Mouse (Mus musculus): ENCODE data around the gene Pllp. TPM values are rescaled to one million over a fixed set of nuclear protein-coding genes. Genes with fewer than 3 reads are reported as not detected.

The Pllp gene
- polyA plus RNA-seq, 1 experiment from 2014 or later, result 17.3 TPM

DNA sequence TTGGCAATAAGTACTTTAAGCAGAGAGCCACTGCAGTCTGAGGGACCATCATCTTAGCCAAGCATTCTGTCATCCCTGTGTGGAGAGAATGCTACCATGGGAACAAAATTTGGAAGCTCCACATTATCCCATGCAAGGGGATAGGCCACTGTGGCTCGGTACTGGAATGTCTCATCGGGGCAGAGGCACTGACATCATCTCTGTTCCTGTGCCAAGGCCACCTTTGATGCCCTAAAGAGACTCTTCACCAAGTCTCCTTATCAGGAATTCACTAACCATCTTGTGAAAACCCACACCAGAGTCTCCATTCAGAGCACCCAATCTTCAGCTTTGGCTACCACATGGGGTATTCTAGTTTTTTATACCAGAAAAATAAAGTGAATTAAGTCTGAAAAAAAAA is 54.9 kb downstream of the Pllp start:
- ATAC-seq (ENCODE audit: insufficient number of reproducible peaks, low FRiP score, low TSS enrichment, low read depth), result no peak

DNA sequence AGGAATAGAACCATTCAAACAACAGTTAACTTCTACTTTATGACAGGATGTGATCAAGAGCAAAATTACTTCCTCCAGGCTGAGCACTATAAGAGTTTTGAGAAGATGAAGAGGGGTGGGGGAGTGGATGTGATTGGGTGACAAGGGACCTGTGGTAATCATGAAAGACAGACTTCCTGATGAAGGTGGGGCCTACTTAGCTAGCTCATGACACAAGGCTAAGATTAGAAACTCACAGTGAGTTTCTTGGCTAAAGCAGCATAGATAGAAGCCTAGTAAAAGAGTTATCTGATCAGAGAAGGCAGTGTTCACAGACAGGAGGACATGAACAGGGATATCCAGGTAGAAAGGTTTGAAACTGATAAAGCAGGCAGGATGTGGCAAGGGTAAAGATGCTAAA is 61.9 kb downstream of the Pllp start:
- no peaks in the 10 kb centered on the region for H3K27me3 ChIP-seq
- no peak for ATAC-seq (ENCODE audit: insufficient number of reproducible peaks, low FRiP score, low TSS enrichment, low read depth)
- no peak overlapping the region for H3K9ac ChIP-seq
- no peak overlapping the region for H3K27ac ChIP-seq
- peaks cover 71% of the 10 kb centered on the region for H3K36me3 ChIP-seq
- no peak overlapping the region for H3K4me2 ChIP-seq
- H3K4me3 ChIP-seq, result no peak overlapping the region
- no peaks in the 10 kb centered on the region for H3K9me3 ChIP-seq
- H3K4me1 ChIP-seq, result no peaks in the 10 kb centered on the region

More for the DNA sequence above, 54.9 kb downstream of the Pllp start:
- Histone ChIP-seq H3K27ac (no peak overlapping the region), H3K36me3 (peaks cover 76% of the 10 kb centered on the region), H3K9ac (no peak overlapping the region), H3K4me1 (no peaks in the 10 kb centered on the region), H3K4me3 (no peak overlapping the region), H3K9me3 (no peaks in the 10 kb centered on the region), H3K27me3 (no peaks in the 10 kb centered on the region), H3K4me2 (no peak overlapping the region)
- WGBS, result 96% methylated on average over 2 of the region's 2 CpGs

DNA sequence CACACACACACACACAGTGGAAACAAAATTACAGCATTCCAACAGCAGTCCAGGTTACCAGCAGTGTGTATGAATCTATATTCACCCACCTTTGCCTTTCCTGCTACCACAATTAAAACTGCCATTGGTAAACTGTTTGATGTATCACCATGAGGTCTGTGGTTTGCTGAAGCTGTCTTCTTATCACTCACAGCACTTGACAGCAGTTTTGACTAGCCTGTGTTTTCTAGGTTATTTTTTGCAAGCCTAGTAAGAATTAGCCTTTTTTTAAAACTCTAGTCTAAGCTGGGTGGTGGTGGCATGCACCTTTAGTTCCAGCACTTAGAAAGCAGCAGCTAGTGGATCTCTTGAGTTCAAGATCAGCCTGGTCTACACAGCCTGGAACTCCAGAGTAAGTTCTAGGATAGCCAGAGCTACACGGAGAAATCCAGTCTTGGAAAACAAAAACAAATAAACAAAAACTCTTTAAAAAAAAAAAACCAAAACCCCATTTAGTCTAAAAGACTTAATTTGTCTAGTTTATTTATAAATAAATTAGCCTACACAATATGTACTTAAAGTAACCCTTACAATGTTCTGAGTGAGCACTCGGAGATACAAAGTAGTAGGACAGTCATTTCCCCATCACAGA is 62.4 kb downstream of the Pllp start:
- Histone ChIP-seq H3K9me3 (no peaks in the 10 kb centered on the region), H3K36me3 (peaks cover 66% of the 10 kb centered on the region), H3K4me3 (no peak overlapping the region), H3K4me2 (no peak overlapping the region), H3K27me3 (no peaks in the 10 kb centered on the region), H3K27ac (no peak overlapping the region), H3K9ac (no peak overlapping the region), H3K4me1 (no peaks in the 10 kb centered on the region)
- WGBS, result 89% methylated on average over 2 of the region's 2 CpGs
- ATAC-seq (ENCODE audit: insufficient number of reproducible peaks, low FRiP score, low TSS enrichment, low read depth), result no peak

Other genes starting within 250 kb of the Pllp start
- gene Cpne2, start 163.3 kb downstream of the Pllp start, polyA plus RNA-seq (2015; fragmentation: Nextera tagmentation; extraction: Ambion mirVana), result 13.8 and 14.0 TPM in 2 replicates
- gene Rspry1, start 94.3 kb downstream of the Pllp start, polyA plus RNA-seq (2015; fragmentation: Nextera tagmentation; extraction: Ambion mirVana), result 35.3 and 36.7 TPM in 2 replicates
- gene Fam192a, start 94.3 kb downstream of the Pllp start, polyA plus RNA-seq (2015; fragmentation: Nextera tagmentation; extraction: Ambion mirVana), result 61.9 and 64.4 TPM in 2 replicates
- gene Arl2bp, start 29.7 kb downstream of the Pllp start, polyA plus RNA-seq (2015; fragmentation: Nextera tagmentation; extraction: Ambion mirVana), result 99.7 and 106 TPM in 2 replicates
- not detected in 2 replicates for gene Ccl22, start 49.3 kb upstream of the Pllp start, polyA plus RNA-seq (2015; fragmentation: Nextera tagmentation; extraction: Ambion mirVana)
- 9.3 and 12.0 TPM in 2 replicates for gene Cx3cl1, start 75.7 kb upstream of the Pllp start, polyA plus RNA-seq (2015; fragmentation: Nextera tagmentation; extraction: Ambion mirVana)
- gene Ccl17, start 114.2 kb upstream of the Pllp start, polyA plus RNA-seq (2015; fragmentation: Nextera tagmentation; extraction: Ambion mirVana), result not detected in 2 replicates
- 74.6 and 81.5 TPM in 2 replicates for gene Coq9, start 142.0 kb upstream of the Pllp start, polyA plus RNA-seq (2015; fragmentation: Nextera tagmentation; extraction: Ambion mirVana)
- gene Ciapin1, start 142.1 kb upstream of the Pllp start, polyA plus RNA-seq (2015; fragmentation: Nextera tagmentation; extraction: Ambion mirVana), result 81.8 and 82.8 TPM in 2 replicates
- 121 and 122 TPM in 2 replicates for gene Polr2c, start 161.2 kb upstream of the Pllp start, polyA plus RNA-seq (2015; fragmentation: Nextera tagmentation; extraction: Ambion mirVana)
- gene Dok4, start 180.1 kb upstream of the Pllp start, polyA plus RNA-seq (2015; fragmentation: Nextera tagmentation; extraction: Ambion mirVana), result 28.2 and 32.1 TPM in 2 replicates
- 39.5 and 41.8 TPM in 2 replicates for gene Ccdc102a, start 221.8 kb upstream of the Pllp start, polyA plus RNA-seq (2015; fragmentation: Nextera tagmentation; extraction: Ambion mirVana)
- gene Adgrg5, start 227.4 kb upstream of the Pllp start, polyA plus RNA-seq (2015; fragmentation: Nextera tagmentation; extraction: Ambion mirVana), result 0.22 TPM in 1 of 2 replicates, not detected in the other